Mouse (Mus musculus): ENCODE results near the gene Olfr446.

The Olfr446 gene

DNA sequence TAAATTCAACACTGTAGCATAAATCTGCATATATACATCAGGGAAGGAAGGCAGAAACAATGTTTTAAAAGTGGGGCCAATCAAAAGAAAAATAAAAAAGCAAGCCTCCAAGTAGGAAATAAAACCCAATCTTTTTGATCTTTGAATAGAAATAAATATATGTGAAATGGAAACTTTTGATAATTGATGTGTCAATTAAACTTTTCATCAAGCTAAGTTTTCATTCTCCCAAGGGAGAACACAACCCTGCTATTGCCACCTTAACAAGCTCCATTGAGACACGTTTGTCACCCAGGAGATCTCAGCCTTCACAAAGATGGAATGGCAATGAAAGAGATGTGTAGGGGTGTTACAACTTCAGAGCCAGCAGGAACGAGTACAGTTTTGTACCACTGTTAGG, at the start of gene Olfr446:
Gene Olfr446 (plus strand): TSS at position 301 of the 400 bp plus-strand sequence.
- no peak for DNase-seq (ENCODE audit: extremely low spot score)

DNA sequence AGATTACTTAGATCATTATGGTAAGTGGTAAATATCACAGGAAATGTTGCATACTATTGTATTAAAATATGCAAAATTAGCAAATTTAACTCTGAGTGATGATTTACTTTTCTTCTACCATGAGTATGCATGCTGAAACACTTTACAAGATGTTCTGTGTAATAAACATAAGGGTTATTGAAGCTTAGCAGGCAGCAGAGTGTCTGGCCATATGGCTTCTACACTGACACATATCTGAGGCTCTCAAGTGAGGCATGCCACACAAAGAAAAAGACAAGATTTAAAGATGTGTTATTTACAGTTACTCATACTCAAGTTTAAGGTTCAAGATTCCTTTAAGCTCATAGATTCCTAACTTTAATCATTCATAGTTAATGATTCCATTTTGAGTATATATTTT, 44.9 kb upstream of the Olfr446 start:
- no peak for DNase-seq (ENCODE audit: extremely low spot score)

DNA sequence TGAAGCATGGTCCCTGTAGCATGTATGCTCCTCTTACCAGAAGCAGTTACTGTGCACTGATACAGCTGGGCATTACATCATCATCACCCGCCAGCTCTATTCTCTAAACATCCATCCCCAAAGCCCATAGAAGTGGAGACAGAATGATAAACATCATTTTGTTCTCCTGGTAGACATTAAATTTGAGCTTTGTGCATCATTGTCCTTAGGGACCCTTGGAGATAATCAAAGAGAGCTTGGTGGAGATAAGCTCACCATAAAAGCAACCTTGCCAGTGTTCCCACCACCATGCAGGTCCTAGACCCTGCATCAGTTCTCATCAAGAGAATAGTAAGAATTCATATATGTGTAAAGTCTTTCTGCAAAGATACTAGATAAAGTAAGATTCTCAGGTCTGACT, 31.0 kb upstream of the Olfr446 start, which contains the start of gene Olfr448:
Gene Olfr448 (plus strand): TSS at position 301 of the 400 bp plus-strand sequence.
- DNase-seq (ENCODE audit: extremely low spot score): no peak

- peak; percentile 7 for DNase-seq (ENCODE audit: extremely low spot score)
Observed at GRCm38 (mm10) chr6:42900345-42900744, 20.8 kb upstream of the Olfr446 start.

DNA sequence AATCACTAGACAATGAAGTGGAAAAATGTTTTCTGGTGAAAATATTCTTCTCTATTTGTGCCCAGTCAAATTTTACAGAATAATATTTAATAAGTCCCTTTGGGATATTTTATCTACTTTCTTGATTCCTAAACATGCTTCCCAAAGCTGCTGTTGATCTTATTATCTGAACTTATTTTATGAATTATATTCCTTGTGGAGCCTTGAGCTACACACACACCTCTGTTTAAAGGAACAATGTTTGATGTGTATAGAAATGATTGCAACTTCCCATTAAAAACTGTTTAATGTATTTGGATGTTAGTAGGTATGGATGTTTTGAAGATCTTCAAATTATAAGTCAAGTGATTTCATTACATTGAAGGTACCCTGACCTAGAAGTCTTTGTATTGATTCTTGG, 12.6 kb upstream of the Olfr446 start, which contains the start of gene Olfr447:
Gene Olfr447 (plus strand): TSS at position 301 of the 400 bp plus-strand sequence.
- DNase-seq (ENCODE audit: extremely low spot score): no peak

DNA sequence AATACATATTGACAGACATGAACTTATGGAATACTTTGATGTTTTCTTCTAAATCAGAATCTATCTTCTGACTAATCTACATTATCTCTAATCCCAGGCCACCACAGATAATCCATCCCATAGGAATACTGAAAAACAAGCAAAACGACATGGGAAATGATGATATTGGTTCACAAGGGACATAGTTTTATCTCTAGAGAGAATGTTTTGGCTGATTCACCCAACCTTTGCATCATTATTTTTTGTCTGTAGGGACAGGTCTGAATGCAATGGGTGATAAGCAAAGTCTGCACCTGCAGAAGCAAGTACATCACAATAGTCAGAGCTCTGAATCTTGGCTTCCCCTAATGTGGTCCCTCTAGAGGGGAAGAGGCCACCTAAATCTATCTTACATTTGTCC, 27.6 kb downstream of the Olfr446 start, which contains the start of gene Olfr444:
Gene Olfr444 (plus strand): TSS at position 301 of the 400 bp plus-strand sequence.
- no peak for DNase-seq (ENCODE audit: extremely low spot score)

GRCm38 (mm10) chr6:42980377-42980776, 59.2 kb downstream of the Olfr446 start:
- DNase-seq (ENCODE audit: extremely low spot score): no peak
